Mouse (Mus musculus): ENCODE measurements at regions not wholly inside any gene's neighbourhood (a gene's known extent, or its start where the extent isn't known, plus 50 kb on each side); places are given as distances from the start of the nearest gene placed in this dataset.
"Not testable (repeated sequence)": the region's sequence is repeated elsewhere in the genome, so short reads cannot be mapped to it uniquely, and the experiment has no call there.

- DNase-seq, result no peak
Observed at GRCm38 (mm10) chr7:39728930-39729329, 211.4 kb downstream of the Zfp619 start.

GRCm38 (mm10) chr7:39729723-39730122 is 212.2 kb downstream of the Zfp619 start:
- DNase-seq, result no peak

GRCm38 (mm10) chr7:39732790-39733189 is 215.2 kb downstream of the Zfp619 start:
- DNase-seq, result no peak

GRCm38 (mm10) chr7:39748395-39748794 is 230.8 kb downstream of the Zfp619 start:
- not testable (repeated sequence) for DNase-seq

GRCm38 (mm10) chr7:39750448-39750847 is 232.9 kb downstream of the Zfp619 start:
- DNase-seq, result no peak

GRCm38 (mm10) chr7:39764366-39764765 is 246.8 kb downstream of the Zfp619 start:
- DNase-seq, result no peak

GRCm38 (mm10) chr7:39765094-39765493 is 247.5 kb downstream of the Zfp619 start:
- no peak for DNase-seq

GRCm38 (mm10) chr7:39773291-39773690 is 255.7 kb downstream of the Zfp619 start:
- peak in 1 of 2 experiments; percentile 3 for DNase-seq

- no peak for DNase-seq
Observed at GRCm38 (mm10) chr7:39789321-39789720, 271.8 kb downstream of the Zfp619 start.

- no peak for DNase-seq
Observed at GRCm38 (mm10) chr7:39789880-39790279, 272.3 kb downstream of the Zfp619 start.

- DNase-seq, result no peak
Observed at GRCm38 (mm10) chr7:39794751-39795150, 277.2 kb downstream of the Zfp619 start.

GRCm38 (mm10) chr7:39804276-39804675 is 286.7 kb downstream of the Zfp619 start:
- DNase-seq, result no peak

- no peak for DNase-seq
Observed at GRCm38 (mm10) chr7:39818036-39818435, 300.5 kb downstream of the Zfp619 start.

GRCm38 (mm10) chr7:39822550-39823178 is 305.1 kb downstream of the Zfp619 start:
- DNase-seq, result no peak

- DNase-seq, result no peak
Observed at GRCm38 (mm10) chr7:39828378-39828777, 310.8 kb downstream of the Zfp619 start.

GRCm38 (mm10) chr7:39830831-39831230 is 313.3 kb downstream of the Zfp619 start:
- no peak for DNase-seq

GRCm38 (mm10) chr7:39841988-39842387 is 324.4 kb downstream of the Zfp619 start:
- DNase-seq, result no peak

GRCm38 (mm10) chr7:39847914-39848782 is 330.6 kb downstream of the Zfp619 start:
- peak; percentile 73 to 77 for DNase-seq

GRCm38 (mm10) chr7:39857301-39857700 is 339.7 kb downstream of the Zfp619 start:
- no peak for DNase-seq

GRCm38 (mm10) chr7:39862835-39863234 is 345.3 kb downstream of the Zfp619 start:
- DNase-seq, result no peak

- no peak for DNase-seq
Observed at GRCm38 (mm10) chr7:39864130-39864529, 346.6 kb downstream of the Zfp619 start.

- no peak for DNase-seq
Observed at GRCm38 (mm10) chr7:39864781-39865180, 347.2 kb downstream of the Zfp619 start.

- DNase-seq, result peak in 1 of 2 experiments; percentile 9
Observed at GRCm38 (mm10) chr7:39866674-39867428, 349.3 kb downstream of the Zfp619 start.

Data from cerebellum, postnatal 14 days (tissue).